Mouse (Mus musculus) intestine, embryonic 15.5 days (tissue): ENCODE measurements around the gene Astn1. TPM values are rescaled to one million over a fixed set of nuclear protein-coding genes. Genes with fewer than 3 reads are reported as not detected.

Experiments used
- ATAC-seq: fragments of 200-750 bp; cut with Nextera tagmentation; 2 replicates; pipeline ENCODE4 v1.8.0; 2017; ENCODE audit warnings: moderate TSS enrichment, moderate library complexity
- H3K27ac ChIP-seq: fragments of 300-500 bp; sonication (generic); 2 replicates; pipeline ENCODE4 v1.5.1; 2015; ENCODE audit warnings: mild to moderate bottlenecking, inconsistent platforms
- H3K27me3 ChIP-seq: fragments of 300-500 bp; sonication (generic); replicated peaks from 2 replicates; pipeline ENCODE4 v1.6.1; 2015; ENCODE audit warnings: inconsistent platforms
- H3K36me3 ChIP-seq: fragments of 300-500 bp; sonication (generic); 2 replicates; pipeline ENCODE4 v1.6.1; 2015; ENCODE audit warnings: inconsistent platforms
- H3K4me1 ChIP-seq: fragments of 300-500 bp; sonication (generic); replicated peaks from 2 replicates; pipeline ENCODE4 v1.6.1; 2015; ENCODE audit warnings: inconsistent platforms
- H3K4me2 ChIP-seq: fragments of 300-500 bp; sonication (generic); replicated peaks from 2 replicates; pipeline ENCODE4 v1.6.1; 2015; ENCODE audit warnings: mild to moderate bottlenecking, inconsistent platforms
- H3K4me3 ChIP-seq: fragments of 300-500 bp; sonication (generic); replicated peaks from 2 replicates; pipeline ENCODE4 v1.5.1; 2015; ENCODE audit warnings: inconsistent platforms
- H3K9ac ChIP-seq: fragments of 300-500 bp; sonication (generic); 2 replicates; pipeline ENCODE4 v1.6.1; 2015; ENCODE audit warnings: inconsistent platforms
- H3K9me3 ChIP-seq: fragments of 300-500 bp; sonication (generic); 2 replicates; pipeline ENCODE4 v1.6.1; 2016; ENCODE audit warnings: inconsistent platforms
- WGBS: fragments of 180-500 bp; shearing (Covaris S2); methylation state at CpG from one replicate; pipeline ENCODE4 v1.1.7; 2015; 5-methylcytosine and 5-hydroxymethylcytosine counted together
- polyA plus RNA-seq: library from polyadenylated mRNA; unstranded; fragments of >200 nt; fragmentation: Nextera tagmentation; extraction: Ambion mirVana; gene quantifications from 2 replicates; pipeline ENCODE4 v1.2.1, GENCODE M21; 2015

Astn1 gene
- polyA plus RNA-seq, 1 experiment from 2014 or later, result 1.1 TPM

DNA sequence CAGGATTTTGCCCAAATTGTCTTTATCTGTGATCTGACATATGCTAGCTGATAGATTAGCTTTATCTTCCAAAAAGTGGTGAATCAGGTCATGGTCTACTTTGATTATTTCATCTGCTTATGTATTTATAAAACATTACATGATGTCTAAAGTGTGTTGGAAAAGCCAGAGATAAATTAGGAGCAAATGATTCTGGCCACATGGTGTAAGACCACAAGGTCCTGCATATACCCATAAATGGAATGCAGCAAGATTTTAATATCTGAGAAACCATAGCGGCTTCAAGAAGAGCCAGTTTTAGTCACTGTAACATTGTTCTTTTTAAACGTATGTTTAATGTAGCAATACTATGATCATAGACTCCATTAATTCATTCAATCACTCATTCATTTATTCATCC lies 23.2 kb downstream of the Astn1 start:
- Histone ChIP-seq H3K4me3 (no peak overlapping the region), H3K9ac (no peak overlapping the region), H3K4me2 (no peak overlapping the region), H3K9me3 (no peaks in the 10 kb centered on the region), H3K27me3 (no peaks in the 10 kb centered on the region), H3K4me1 (no peaks in the 10 kb centered on the region), H3K27ac (no peak overlapping the region), H3K36me3 (no peaks in the 10 kb centered on the region)
- 95% methylated on average over 2 of the region's 2 CpGs for WGBS
- ATAC-seq, result no peak

- 34% methylated on average over 3 of the region's 3 CpGs for whole genome bisulfite sequencing
- no peak overlapping the region for H3K9ac ChIP-seq
- no peak overlapping the region for H3K27ac ChIP-seq
- no peak overlapping the region for H3K4me2 ChIP-seq
- no peaks in the 10 kb centered on the region for H3K4me1 ChIP-seq
- H3K27me3 ChIP-seq, result no peaks in the 10 kb centered on the region
- H3K4me3 ChIP-seq, result no peak overlapping the region
- H3K36me3 ChIP-seq, result no peaks in the 10 kb centered on the region
- no peaks in the 10 kb centered on the region for H3K9me3 ChIP-seq
- ATAC-seq, result no peak
These were observed 24.7 kb downstream of the Astn1 start for GRCm38 (mm10) chr1:158386781-158387180.

DNA sequence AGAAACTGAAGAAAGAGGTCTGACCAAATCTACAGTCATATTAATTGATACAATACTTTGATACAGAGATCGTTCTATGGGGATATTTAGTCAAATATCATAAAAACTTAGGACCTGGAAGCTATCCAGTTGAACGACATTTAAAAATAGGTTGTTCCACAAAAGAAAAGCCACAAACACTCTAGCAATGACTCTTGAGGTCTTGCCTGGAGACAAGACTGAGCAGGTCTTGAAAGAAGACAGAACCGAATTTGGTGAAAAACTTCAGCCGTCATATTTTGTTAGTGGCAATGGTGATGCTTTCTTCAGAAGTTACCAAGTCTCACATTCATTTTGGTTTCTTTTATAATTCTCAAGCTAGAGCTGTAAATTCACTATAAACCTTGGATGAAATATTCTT lies 26.9 kb downstream of the Astn1 start:
- Histone ChIP-seq H3K9me3 (no peaks in the 10 kb centered on the region), H3K27ac (no peak overlapping the region), H3K4me2 (no peak overlapping the region), H3K4me3 (no peak overlapping the region), H3K4me1 (no peaks in the 10 kb centered on the region), H3K27me3 (no peaks in the 10 kb centered on the region), H3K36me3 (no peaks in the 10 kb centered on the region), H3K9ac (no peak overlapping the region)
- no peak for ATAC-seq
- WGBS, result 86% methylated on average over 4 of the region's 4 CpGs

DNA sequence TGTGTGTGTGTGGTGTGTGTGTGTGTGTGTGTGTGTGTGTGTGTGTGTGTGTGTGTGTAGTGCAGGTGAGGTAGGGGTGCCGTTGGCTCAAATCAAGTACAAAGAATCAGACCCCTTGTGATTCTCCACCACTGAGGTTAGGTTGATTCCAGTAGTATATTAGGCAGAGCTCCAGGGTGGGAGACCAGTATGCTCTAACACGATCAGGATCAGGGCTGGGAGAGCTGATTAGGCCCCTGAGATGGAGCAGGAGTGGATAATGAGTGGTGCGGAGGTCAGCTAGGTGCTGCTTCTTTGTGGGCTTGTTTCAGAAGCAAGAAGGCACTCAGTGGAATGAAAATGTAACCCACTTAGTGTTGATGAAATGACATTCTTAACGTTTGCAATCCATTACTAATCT lies 28.6 kb downstream of the Astn1 start:
- Histone ChIP-seq H3K4me3 (no peak overlapping the region), H3K9me3 (no peaks in the 10 kb centered on the region), H3K4me1 (no peaks in the 10 kb centered on the region), H3K4me2 (no peak overlapping the region), H3K36me3 (no peaks in the 10 kb centered on the region), H3K27me3 (no peaks in the 10 kb centered on the region), H3K9ac (no peak overlapping the region), H3K27ac (no peak overlapping the region)
- ATAC-seq, result no peak
- WGBS, result 65% methylated on average over 4 of the region's 4 CpGs

DNA sequence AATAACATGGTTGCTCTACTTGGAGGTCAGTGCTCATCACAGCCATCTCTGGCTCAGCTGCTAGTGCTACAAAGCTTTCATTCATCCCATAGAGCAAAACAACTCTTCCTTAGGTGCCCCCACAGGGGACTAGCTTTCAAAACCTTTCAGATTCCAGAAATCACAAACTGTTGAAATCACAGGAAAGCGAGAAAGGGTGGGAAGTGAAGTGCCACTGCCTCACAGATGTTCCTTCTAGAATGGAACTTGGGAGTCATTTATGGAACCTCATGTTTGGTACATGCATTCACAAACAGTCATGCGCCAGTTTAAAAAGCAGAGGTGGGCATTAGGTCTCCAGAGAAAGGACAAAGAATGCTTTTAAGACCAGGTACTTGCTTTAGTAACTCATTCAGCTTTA lies 35.0 kb downstream of the Astn1 start:
- ATAC-seq, result no peak
- WGBS, result 84% methylated on average over 2 of the region's 2 CpGs

DNA sequence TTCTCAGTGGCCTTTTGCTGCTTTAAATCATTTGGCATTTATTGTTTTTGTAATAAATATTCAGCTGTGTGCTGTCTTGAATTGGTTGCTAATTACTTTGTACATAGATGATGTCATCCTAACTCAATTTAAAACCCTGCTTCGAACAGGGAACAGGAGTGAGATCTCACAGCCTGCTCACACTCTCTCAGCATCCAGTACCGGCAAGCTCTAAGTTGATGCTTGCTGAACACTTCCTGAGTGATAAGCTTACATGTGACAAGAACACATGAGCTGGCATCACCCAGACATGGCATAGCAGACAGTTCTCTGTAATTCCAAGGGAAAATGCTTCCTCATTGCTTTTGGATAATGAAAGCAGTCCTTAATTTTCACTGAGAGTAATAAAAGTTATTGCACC lies 38.8 kb downstream of the Astn1 start:
- Histone ChIP-seq H3K4me2 (no peak overlapping the region), H3K9me3 (no peaks in the 10 kb centered on the region), H3K4me1 (no peaks in the 10 kb centered on the region), H3K4me3 (no peak overlapping the region), H3K9ac (no peak overlapping the region), H3K27me3 (no peaks in the 10 kb centered on the region), H3K36me3 (no peaks in the 10 kb centered on the region), H3K27ac (no peak overlapping the region)
- WGBS, result 40% methylated on average over 2 of the region's 2 CpGs
- no peak for ATAC-seq

More for the DNA sequence above, 35.0 kb downstream of the Astn1 start:
- Histone ChIP-seq H3K9ac (no peak overlapping the region), H3K9me3 (no peaks in the 10 kb centered on the region), H3K4me2 (no peak overlapping the region), H3K27ac (no peak overlapping the region), H3K4me3 (no peak overlapping the region), H3K36me3 (no peaks in the 10 kb centered on the region), H3K27me3 (no peaks in the 10 kb centered on the region), H3K4me1 (no peaks in the 10 kb centered on the region)

- H3K9ac ChIP-seq, result no peak overlapping the region
- H3K4me2 ChIP-seq, result no peak overlapping the region
- 61% methylated on average over 10 of the region's 10 CpGs for WGBS
- H3K4me3 ChIP-seq, result no peak overlapping the region
- no peaks in the 10 kb centered on the region for H3K36me3 ChIP-seq
- H3K9me3 ChIP-seq, result no peaks in the 10 kb centered on the region
- H3K4me1 ChIP-seq, result no peaks in the 10 kb centered on the region
- no peak overlapping the region for H3K27ac ChIP-seq
- ATAC-seq, result no peak
- H3K27me3 ChIP-seq, result no peaks in the 10 kb centered on the region
These were observed 44.1 kb downstream of the Astn1 start for GRCm38 (mm10) chr1:158405899-158406769.

DNA sequence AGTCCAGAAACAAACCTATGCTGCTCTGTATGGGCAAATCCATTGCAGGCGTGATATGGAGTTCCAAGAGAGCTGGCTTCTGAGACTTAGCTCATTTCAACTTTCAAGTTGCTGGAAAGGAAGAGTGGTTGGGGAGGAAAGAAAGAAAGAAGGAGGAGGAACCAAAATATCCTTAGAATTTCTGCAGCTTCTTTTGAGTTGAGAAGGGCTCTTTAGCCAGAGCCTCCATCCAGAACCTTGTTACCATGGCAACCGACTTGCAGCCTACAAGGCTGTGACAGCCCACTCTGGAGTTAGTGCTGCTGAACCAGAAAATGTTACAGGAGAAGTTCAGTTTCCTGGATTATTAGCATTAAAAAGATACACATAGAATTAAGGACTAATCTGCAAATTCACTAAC lies 46.1 kb downstream of the Astn1 start:
- WGBS, result 74% methylated on average over 2 of the region's 2 CpGs
- Histone ChIP-seq H3K4me3 (no peak overlapping the region), H3K27me3 (no peaks in the 10 kb centered on the region), H3K36me3 (no peaks in the 10 kb centered on the region), H3K27ac (no peak overlapping the region), H3K9ac (no peak overlapping the region), H3K4me1 (no peaks in the 10 kb centered on the region), H3K9me3 (no peaks in the 10 kb centered on the region), H3K4me2 (no peak overlapping the region)
- no peak for ATAC-seq

DNA sequence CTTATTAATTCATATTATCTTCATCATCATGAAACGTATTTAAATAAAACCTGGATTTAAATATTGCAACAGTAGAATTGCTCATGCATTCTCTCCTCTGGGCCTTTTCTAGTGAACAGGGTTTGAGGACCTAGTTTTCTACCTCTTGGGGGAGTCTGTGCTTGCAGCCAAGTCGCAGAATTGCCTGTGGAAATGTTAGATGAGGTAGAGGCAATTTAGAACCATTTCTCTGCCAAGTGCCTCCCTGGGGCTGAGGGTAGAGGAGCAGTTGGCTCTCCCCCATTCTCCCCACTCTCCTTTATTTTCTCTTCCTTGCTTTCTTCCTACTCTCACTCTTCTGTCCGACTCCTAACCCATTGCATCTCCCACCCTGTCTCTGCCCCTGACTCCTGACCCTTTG lies 49.1 kb downstream of the Astn1 start:
- no peaks in the 10 kb centered on the region for H3K9me3 ChIP-seq
- no peaks in the 10 kb centered on the region for H3K4me1 ChIP-seq
- no peaks in the 10 kb centered on the region for H3K36me3 ChIP-seq
- no peak overlapping the region for H3K4me2 ChIP-seq
- no peak for ATAC-seq
- H3K27me3 ChIP-seq, result no peaks in the 10 kb centered on the region
- no peak overlapping the region for H3K27ac ChIP-seq
- H3K9ac ChIP-seq, result no peak overlapping the region
- no peak overlapping the region for H3K4me3 ChIP-seq
- 81% methylated on average over 3 of the region's 3 CpGs for WGBS

DNA sequence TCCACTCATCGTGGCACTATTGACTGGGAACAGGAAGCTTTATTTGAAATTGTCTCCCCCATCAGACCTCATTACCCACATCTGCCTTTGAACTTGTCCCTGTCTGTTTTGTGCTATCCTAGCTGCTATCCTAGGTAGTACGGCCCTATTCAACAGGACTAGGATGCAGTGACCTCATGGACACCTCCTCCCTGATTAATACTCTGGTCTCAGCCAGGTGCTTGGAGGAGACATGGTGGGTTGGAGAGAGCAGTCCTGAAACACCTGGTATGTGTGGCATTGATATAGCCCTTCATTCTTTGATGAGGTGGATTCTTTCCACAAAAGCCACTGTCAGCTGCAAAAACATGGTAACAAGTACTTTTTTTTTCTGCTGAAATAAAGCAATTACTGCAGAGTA lies 52.1 kb downstream of the Astn1 start:
- no peak for ATAC-seq
- no peaks in the 10 kb centered on the region for H3K27me3 ChIP-seq
- no peaks in the 10 kb centered on the region for H3K36me3 ChIP-seq
- WGBS, result 88% methylated on average over 2 of the region's 2 CpGs
- no peaks in the 10 kb centered on the region for H3K4me1 ChIP-seq
- no peak overlapping the region for H3K9ac ChIP-seq
- no peak overlapping the region for H3K4me2 ChIP-seq
- H3K27ac ChIP-seq, result no peak overlapping the region
- H3K4me3 ChIP-seq, result no peak overlapping the region
- no peaks in the 10 kb centered on the region for H3K9me3 ChIP-seq

GRCm38 (mm10) chr1:158421451-158421850 lies 59.4 kb downstream of the Astn1 start:
- no peak overlapping the region for H3K9ac ChIP-seq
- no peak overlapping the region for H3K27ac ChIP-seq
- H3K36me3 ChIP-seq, result no peaks in the 10 kb centered on the region
- 81% methylated on average over 8 of the region's 8 CpGs for WGBS
- no peak for ATAC-seq
- H3K9me3 ChIP-seq, result no peaks in the 10 kb centered on the region
- no peak overlapping the region for H3K4me2 ChIP-seq
- H3K4me3 ChIP-seq, result no peak overlapping the region
- no peaks in the 10 kb centered on the region for H3K4me1 ChIP-seq
- H3K27me3 ChIP-seq, result no peaks in the 10 kb centered on the region

DNA sequence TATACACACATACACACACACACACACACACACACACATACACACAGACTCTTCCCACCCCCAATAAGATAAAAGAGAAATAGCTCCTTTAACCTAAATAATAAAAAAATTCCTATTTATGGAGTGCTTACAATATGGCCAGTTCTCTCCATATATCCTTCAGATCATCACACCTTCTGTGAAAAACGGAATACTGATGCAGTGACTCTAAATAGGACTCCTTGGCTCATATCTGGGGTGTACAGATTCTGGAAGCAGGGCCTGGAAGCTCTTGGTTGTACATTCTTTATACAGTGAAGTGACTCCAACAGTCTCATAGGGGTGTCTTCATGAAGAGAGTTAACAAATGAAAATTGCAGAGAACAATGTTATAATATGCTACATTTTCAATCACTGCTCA lies 60.7 kb downstream of the Astn1 start:
- Histone ChIP-seq H3K9ac (no peak overlapping the region), H3K4me1 (no peaks in the 10 kb centered on the region), H3K27me3 (no peaks in the 10 kb centered on the region), H3K9me3 (no peaks in the 10 kb centered on the region), H3K4me2 (no peak overlapping the region), H3K36me3 (no peaks in the 10 kb centered on the region), H3K27ac (no peak overlapping the region), H3K4me3 (no peak overlapping the region)
- ATAC-seq, result no peak
- WGBS, result 68% methylated on average over 1 of the region's 1 CpGs

DNA sequence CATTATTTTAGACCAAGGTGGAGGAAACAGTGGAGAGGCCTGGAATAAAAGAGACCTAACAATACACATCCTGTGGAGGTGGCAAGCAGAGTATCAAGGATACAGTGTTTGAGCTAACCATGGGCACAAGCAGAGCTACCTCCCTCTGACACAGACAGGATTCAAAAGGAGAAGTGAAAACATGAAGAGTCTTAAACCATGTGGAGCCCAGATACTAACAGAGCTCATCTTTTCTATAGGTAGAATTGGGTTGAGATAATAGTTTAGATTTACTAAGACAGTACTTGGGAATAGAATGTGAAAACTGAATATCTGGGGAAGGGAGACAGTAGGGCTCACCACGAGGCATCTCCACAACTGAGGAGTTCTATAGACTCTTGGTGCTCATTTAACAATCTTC lies 84.0 kb downstream of the Astn1 start:
- Histone ChIP-seq H3K27me3 (no peaks in the 10 kb centered on the region), H3K9ac (no peak overlapping the region), H3K27ac (no peak overlapping the region), H3K4me1 (no peaks in the 10 kb centered on the region), H3K4me3 (no peak overlapping the region), H3K9me3 (no peaks in the 10 kb centered on the region), H3K4me2 (no peak overlapping the region), H3K36me3 (no peaks in the 10 kb centered on the region)
- ATAC-seq, result no peak
- WGBS, result 71% methylated on average over 1 of the region's 1 CpGs
